Mouse (Mus musculus) embryonic facial prominence, embryonic 12.5 days (tissue): Measurements from ENCODE around the gene Trp53tg5. TPM values are rescaled to one million over a fixed set of nuclear protein-coding genes. Genes with fewer than 3 reads are reported as not detected.
A peak's percentile ranks its signal among the peaks of the same experiment; 100 is the strongest.

Source experiments
- ATAC-seq: fragments of 200-750 bp; cut with Nextera tagmentation; 2 replicates; pipeline ENCODE4 v1.8.0; 2017; ENCODE audit not compliant: insufficient number of reproducible peaks, insufficient read depth, low FRiP score, low TSS enrichment
- H3K27ac ChIP-seq: fragments of 300-500 bp; sonication (generic); 2 replicates; pipeline ENCODE4 v1.5.1; 2016; ENCODE audit warnings: mild to moderate bottlenecking
- H3K27me3 ChIP-seq: fragments of 300-500 bp; sonication (generic); 2 replicates; pipeline ENCODE4 v1.6.1; 2016; ENCODE audit warnings: mild to moderate bottlenecking, moderate library complexity
- H3K36me3 ChIP-seq: fragments of 300-500 bp; sonication (generic); 2 replicates; pipeline ENCODE4 v1.6.1; 2016; ENCODE audit warnings: mild to moderate bottlenecking
- H3K4me1 ChIP-seq: fragments of 300-500 bp; sonication (generic); 2 replicates; pipeline ENCODE4 v1.6.1; 2016
- H3K4me2 ChIP-seq: fragments of 300-500 bp; sonication (generic); replicated peaks from 2 replicates; pipeline ENCODE4 v1.6.1; 2016; ENCODE audit warnings: mild to moderate bottlenecking, moderate library complexity
- H3K4me3 ChIP-seq: fragments of 300-500 bp; sonication (generic); 2 replicates; pipeline ENCODE4 v1.5.1; 2016; ENCODE audit warnings: mild to moderate bottlenecking
- H3K9ac ChIP-seq: fragments of 300-500 bp; sonication (generic); 2 replicates; pipeline ENCODE4 v1.6.1; 2016; ENCODE audit warnings: mild to moderate bottlenecking, moderate library complexity
- H3K9me3 ChIP-seq: fragments of 300-500 bp; sonication (generic); 2 replicates; pipeline ENCODE4 v1.6.1; 2016; ENCODE audit warnings: mild to moderate bottlenecking, moderate library complexity
- WGBS: fragments of 180-500 bp; shearing (Covaris S2); methylation state at CpG from one replicate; pipeline ENCODE4 v1.1.7; 2016; 5-methylcytosine and 5-hydroxymethylcytosine counted together
- polyA plus RNA-seq: library from polyadenylated mRNA; unstranded; fragments of >200 nt; fragmentation: Nextera tagmentation; extraction: Ambion mirVana; gene quantifications from 2 replicates; pipeline ENCODE4 v1.2.1, GENCODE M21; 2016

The Trp53tg5 gene
- not detected in 2 replicates for polyA plus RNA-seq

DNA sequence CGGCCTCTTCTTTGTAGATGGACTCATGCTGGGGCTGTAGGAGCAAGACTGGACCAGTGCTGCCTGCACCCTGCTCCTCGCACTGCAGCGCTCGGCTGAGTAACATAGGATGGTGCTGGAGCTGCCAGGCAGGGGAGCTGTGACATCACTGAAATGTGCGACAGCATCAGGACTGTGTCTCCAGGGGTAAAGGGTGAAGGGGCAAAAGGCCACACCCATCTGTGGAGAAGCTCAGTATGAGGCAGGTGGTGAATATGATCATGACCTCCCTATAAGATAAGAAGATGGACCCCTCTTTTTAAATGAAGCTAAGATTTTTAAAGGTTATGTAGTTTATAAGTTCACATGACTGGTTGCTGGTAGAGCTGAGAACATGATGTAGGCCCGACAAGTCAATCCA, at the start of gene Trp53tg5:
Trp53tg5 (minus strand) TSS at position 101 of the 400 bp plus-strand sequence.
- H3K4me3 ChIP-seq: no peak within 1 kb of the TSS
- H3K4me2 ChIP-seq: no peak within 1 kb of the TSS
- H3K27me3 ChIP-seq: no peaks in the 10 kb centered on the region
- no peak within 1 kb of the TSS for H3K27ac ChIP-seq
- no peaks in the 10 kb centered on the region for H3K9me3 ChIP-seq
- WGBS: 84% methylated on average over 6 of the region's 6 CpGs
- ATAC-seq: peak; percentile 28; the same call in 1 of the 2 replicates
- peaks cover 11% of the 10 kb centered on the region for H3K36me3 ChIP-seq
- no peaks in the 10 kb centered on the region for H3K4me1 ChIP-seq
- no peak within 1 kb of the TSS for H3K9ac ChIP-seq

DNA sequence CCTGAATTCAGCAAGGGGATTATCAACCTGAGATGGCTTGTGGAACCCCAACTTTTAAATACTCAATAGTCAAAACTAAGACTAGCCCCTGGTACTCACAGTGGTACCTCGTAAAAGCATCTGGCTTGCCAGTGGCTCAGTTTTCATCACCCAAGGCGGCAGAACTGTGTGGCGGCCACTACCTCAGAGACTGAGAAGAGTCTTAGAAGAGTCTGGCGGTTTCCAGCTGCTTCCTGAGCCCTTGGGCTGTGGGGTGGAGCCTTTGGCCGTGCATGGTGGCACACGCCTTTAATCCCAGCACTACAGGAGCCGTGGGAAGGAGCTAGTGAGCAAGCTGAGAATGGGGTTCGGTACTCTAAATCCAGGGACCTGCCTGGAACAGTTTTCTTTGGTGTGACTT, 48.8 kb upstream of the Trp53tg5 start:
- peaks cover 3% of the 10 kb centered on the region; the same call in 1 of the 2 replicates for H3K4me1 ChIP-seq
- H3K36me3 ChIP-seq: no peaks in the 10 kb centered on the region
- H3K9ac ChIP-seq: no peak overlapping the region
- H3K4me2 ChIP-seq: no peak overlapping the region
- WGBS: 16% methylated on average over 8 of the region's 8 CpGs
- no peak overlapping the region for H3K27ac ChIP-seq
- ATAC-seq: no peak
- peaks cover 6% of the 10 kb centered on the region; the same call in 1 of the 2 replicates for H3K9me3 ChIP-seq
- no peak overlapping the region for H3K4me3 ChIP-seq
- H3K27me3 ChIP-seq: no peaks in the 10 kb centered on the region

- Histone ChIP-seq H3K27ac (no peak overlapping the region), H3K9ac (no peak overlapping the region), H3K36me3 (no peaks in the 10 kb centered on the region), H3K9me3 (peaks cover 5% of the 10 kb centered on the region; the same call in 1 of the 2 replicates), H3K4me1 (peaks cover 3% of the 10 kb centered on the region; the same call in 1 of the 2 replicates), H3K27me3 (no peaks in the 10 kb centered on the region), H3K4me3 (no peak overlapping the region), H3K4me2 (peak overlapping the region; percentile 14; the same call in 1 of the 2 replicates)
- ATAC-seq: peak; percentile 79
- WGBS: 13% methylated on average over 11 of the region's 11 CpGs
Observed at GRCm38 (mm10) chr2:164521841-164522240, 48.3 kb upstream of the Trp53tg5 start.

DNA sequence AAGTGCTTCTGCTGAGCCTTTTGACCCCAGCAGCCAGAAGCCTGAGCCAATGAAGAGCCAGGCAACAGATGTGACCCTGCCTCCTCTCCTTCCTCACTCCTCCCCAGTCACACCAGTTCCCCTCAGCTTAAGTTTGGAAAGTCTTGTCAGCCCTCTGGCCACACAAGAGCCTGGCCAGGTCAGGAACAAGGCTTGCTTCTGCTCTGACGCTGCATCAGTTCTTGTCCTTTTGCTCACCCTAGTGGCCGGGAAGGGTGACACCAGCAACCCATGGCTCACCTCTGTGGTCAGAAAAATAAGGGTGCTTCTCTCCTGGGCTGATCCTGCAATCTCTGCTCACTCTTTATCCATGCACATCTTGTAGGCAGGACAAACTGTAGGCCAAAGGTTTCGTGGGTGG, 47.3 kb upstream of the Trp53tg5 start:
- H3K36me3 ChIP-seq: no peaks in the 10 kb centered on the region
- H3K4me3 ChIP-seq: no peak overlapping the region
- peaks cover 3% of the 10 kb centered on the region; the same call in 1 of the 2 replicates for H3K4me1 ChIP-seq
- no peak overlapping the region for H3K9ac ChIP-seq
- H3K9me3 ChIP-seq: no peaks in the 10 kb centered on the region
- H3K4me2 ChIP-seq: no peak overlapping the region
- H3K27me3 ChIP-seq: no peaks in the 10 kb centered on the region
- no peak overlapping the region for H3K27ac ChIP-seq
- 16% methylated on average over 3 of the region's 3 CpGs for WGBS
- no peak for ATAC-seq

DNA sequence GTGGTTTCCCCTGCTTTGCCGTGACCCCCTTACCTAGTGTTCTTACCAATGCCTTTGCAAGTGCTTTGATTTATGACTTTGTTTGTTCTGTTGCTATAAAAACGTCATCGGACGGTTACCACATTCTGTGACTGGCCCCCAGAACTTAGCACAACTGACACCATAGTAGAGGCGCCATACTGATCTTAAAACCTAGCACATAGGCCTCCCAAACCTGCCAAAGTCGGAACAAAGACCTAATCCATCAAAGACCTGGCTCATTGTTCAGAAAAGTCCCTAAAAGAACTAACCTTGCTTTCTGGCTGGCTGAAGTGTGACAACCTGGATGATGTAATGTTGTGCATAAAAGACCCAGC, 45.6 kb upstream of the Trp53tg5 start:
- peaks cover 3% of the 10 kb centered on the region; the same call in 1 of the 2 replicates for H3K4me1 ChIP-seq
- H3K27ac ChIP-seq: no peak overlapping the region
- WGBS: 78% methylated on average over 6 of the region's 6 CpGs
- H3K4me2 ChIP-seq: no peak overlapping the region
- no peak overlapping the region for H3K4me3 ChIP-seq
- no peak for ATAC-seq
- no peaks in the 10 kb centered on the region for H3K9me3 ChIP-seq
- no peaks in the 10 kb centered on the region for H3K27me3 ChIP-seq
- H3K9ac ChIP-seq: no peak overlapping the region
- no peaks in the 10 kb centered on the region for H3K36me3 ChIP-seq

- Histone ChIP-seq H3K27ac (peak overlapping the region; percentile 63; the same call in 1 of the 2 replicates), H3K36me3 (no peaks in the 10 kb centered on the region), H3K4me2 (no peak overlapping the region), H3K4me3 (no peak overlapping the region), H3K9ac (no peak overlapping the region), H3K9me3 (no peaks in the 10 kb centered on the region), H3K27me3 (no peaks in the 10 kb centered on the region), H3K4me1 (peaks cover 3% of the 10 kb centered on the region; the same call in 1 of the 2 replicates)
- 54% methylated on average over 11 of the region's 11 CpGs for WGBS
- ATAC-seq: no peak
Observed at GRCm38 (mm10) chr2:164518266-164519170, 45.0 kb upstream of the Trp53tg5 start.

DNA sequence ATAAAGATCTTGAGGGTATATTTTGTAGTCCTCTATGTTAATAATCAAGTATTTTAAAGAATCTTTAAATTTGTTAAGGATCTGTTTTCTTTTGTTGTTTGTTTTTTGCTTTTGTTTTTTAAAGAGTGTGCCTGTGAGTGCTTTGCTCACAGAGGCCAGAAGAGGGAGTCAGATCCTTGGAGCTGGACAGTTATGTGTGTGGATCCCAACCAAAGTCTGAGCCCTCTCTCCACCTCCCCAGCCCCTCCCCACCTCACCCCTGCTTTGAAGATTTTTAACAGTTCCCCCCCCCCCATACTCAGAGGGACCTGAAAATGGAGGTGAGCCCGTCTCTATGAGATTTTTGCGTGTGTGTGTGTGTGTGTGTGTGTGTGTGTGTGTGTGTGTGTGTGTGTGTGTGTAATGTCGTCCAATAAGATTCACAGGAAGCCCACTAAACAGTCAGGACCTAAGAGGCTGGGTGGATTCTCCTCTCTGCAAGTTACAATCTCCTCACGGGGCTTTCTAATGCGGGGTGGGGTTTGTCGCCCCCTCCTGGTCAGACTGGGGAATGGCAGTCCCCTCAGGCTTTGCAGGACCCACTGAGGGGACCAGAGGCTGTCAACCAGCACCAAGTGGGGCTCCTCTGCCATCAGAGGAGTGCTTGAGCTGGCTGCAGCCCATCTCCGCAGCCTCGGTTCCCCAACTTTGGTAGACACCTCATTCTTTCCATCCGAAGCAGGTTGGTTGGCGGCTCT, 44.1 kb upstream of the Trp53tg5 start:
- H3K9me3 ChIP-seq: no peaks in the 10 kb centered on the region
- no peak overlapping the region for H3K4me2 ChIP-seq
- no peaks in the 10 kb centered on the region for H3K27me3 ChIP-seq
- WGBS: 36% methylated on average over 9 of the region's 10 CpGs
- H3K36me3 ChIP-seq: no peaks in the 10 kb centered on the region
- ATAC-seq: no peak
- H3K27ac ChIP-seq: peak overlapping the region; percentile 63; the same call in 1 of the 2 replicates
- no peak overlapping the region for H3K9ac ChIP-seq
- H3K4me3 ChIP-seq: no peak overlapping the region
- peaks cover 3% of the 10 kb centered on the region; the same call in 1 of the 2 replicates for H3K4me1 ChIP-seq

DNA sequence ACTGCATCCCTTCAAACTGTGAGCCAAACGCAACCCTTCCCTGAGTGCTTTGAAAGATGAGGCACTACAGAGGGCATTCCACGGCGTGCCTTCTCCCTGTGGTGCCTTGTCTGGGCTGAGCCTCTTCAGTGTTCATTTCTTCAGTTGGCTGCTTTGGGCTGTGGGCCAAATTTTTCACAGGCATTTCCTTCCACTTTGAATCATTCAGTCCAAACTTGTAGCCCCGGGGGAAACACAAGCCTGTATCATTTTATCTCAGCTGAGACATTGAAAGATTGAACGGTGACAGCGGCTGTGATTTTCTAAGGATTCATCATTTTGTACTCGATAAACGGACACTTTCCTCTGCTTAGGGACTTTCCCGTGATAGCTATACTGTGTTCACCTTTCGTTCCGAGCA, 43.1 kb upstream of the Trp53tg5 start:
- no peak for ATAC-seq
- H3K9ac ChIP-seq: no peak overlapping the region
- no peaks in the 10 kb centered on the region for H3K4me1 ChIP-seq
- no peak overlapping the region for H3K4me2 ChIP-seq
- no peak overlapping the region for H3K27ac ChIP-seq
- WGBS: 77% methylated on average over 11 of the region's 11 CpGs
- H3K4me3 ChIP-seq: no peak overlapping the region
- no peaks in the 10 kb centered on the region for H3K9me3 ChIP-seq
- no peaks in the 10 kb centered on the region for H3K27me3 ChIP-seq
- no peaks in the 10 kb centered on the region for H3K36me3 ChIP-seq

DNA sequence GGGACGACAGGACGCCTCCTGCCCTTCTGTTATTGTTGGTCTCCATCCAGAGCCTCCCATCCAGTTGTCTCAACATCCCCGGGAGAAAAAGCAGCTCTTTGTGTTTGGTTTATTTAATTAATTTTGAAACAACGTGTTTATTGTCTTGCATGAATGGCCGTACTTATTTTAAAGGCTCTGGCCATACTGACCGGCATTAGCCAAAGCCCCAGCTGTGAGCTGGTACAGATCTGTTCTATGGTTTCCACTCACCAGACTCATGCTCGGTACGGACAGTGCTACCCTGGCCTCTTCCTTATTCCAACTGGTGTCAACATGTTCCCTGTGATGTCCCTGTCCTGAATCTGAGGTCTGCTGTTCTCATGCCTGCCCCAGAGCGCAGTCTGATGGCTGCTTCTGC, 42.4 kb upstream of the Trp53tg5 start:
- H3K4me1 ChIP-seq: no peaks in the 10 kb centered on the region
- no peak overlapping the region for H3K27ac ChIP-seq
- H3K9me3 ChIP-seq: no peaks in the 10 kb centered on the region
- 71% methylated on average over 9 of the region's 9 CpGs for WGBS
- H3K27me3 ChIP-seq: no peaks in the 10 kb centered on the region
- H3K36me3 ChIP-seq: no peaks in the 10 kb centered on the region
- H3K4me2 ChIP-seq: no peak overlapping the region
- H3K4me3 ChIP-seq: no peak overlapping the region
- H3K9ac ChIP-seq: no peak overlapping the region
- ATAC-seq: no peak

DNA sequence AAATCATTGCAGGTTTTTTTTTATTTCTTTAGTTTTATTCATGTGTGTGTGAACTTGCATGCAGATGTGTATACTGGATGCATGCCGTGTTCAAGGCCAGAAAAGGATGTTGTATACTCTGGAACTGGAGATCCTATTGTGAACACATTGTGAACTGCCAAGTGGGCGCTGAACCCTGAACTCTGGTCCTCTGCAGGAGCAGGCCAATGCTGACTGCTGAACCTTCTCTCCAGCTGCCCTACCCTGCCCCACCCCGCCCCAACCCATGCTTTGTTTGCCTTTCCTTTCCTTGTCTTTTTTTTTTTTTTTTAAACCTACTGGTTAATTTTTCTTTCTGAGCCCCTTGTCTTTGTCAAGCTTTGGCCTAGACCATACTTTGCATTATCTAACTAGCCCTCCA, 41.4 kb upstream of the Trp53tg5 start:
- 77% methylated on average over 3 of the region's 3 CpGs for WGBS
- no peak overlapping the region for H3K4me3 ChIP-seq

GRCm38 (mm10) chr2:164513389-164513788, 39.9 kb upstream of the Trp53tg5 start:
- Histone ChIP-seq H3K27ac (0 out of 2 replicates have a peak overlapping the region, but pooled peaks have one; percentile 13), H3K36me3 (no peaks in the 10 kb centered on the region), H3K4me3 (no peak overlapping the region), H3K4me1 (no peaks in the 10 kb centered on the region), H3K27me3 (no peaks in the 10 kb centered on the region), H3K4me2 (no peak overlapping the region), H3K9ac (no peak overlapping the region), H3K9me3 (no peaks in the 10 kb centered on the region)
- ATAC-seq: no peak
- 73% methylated on average over 8 of the region's 8 CpGs for WGBS

More for the DNA sequence above, 41.4 kb upstream of the Trp53tg5 start:
- Histone ChIP-seq H3K9ac (no peak overlapping the region), H3K36me3 (no peaks in the 10 kb centered on the region), H3K9me3 (no peaks in the 10 kb centered on the region), H3K4me2 (no peak overlapping the region), H3K27me3 (no peaks in the 10 kb centered on the region), H3K27ac (no peak overlapping the region), H3K4me1 (no peaks in the 10 kb centered on the region)
- no peak for ATAC-seq
